Mouse (Mus musculus): ENCODE measurements around the gene Vmn1r222. TPM values are rescaled to one million over a fixed set of nuclear protein-coding genes. Genes with fewer than 3 reads are reported as not detected.
A peak's percentile ranks its signal among the peaks of the same experiment; 100 is the strongest.
"Not testable (repeated sequence)": the region's sequence is repeated elsewhere in the genome, so short reads cannot be mapped to it uniquely, and the experiment has no call there.

The Vmn1r222 gene
- polyA plus RNA-seq (2012; rRNA removed): not detected in 2 replicates
- not detected in 2 replicates for polyA plus RNA-seq (2014; fragmentation: Nextera tagmentation; extraction: Ambion mirVana)

GRCm38 (mm10) chr13:23235847-23236246, at the start of gene Vmn1r222:
Gene Vmn1r222, minus strand, starts transcription at chr13:23235947.
- not testable (repeated sequence) for DNase-seq (ENCODE audit: low spot score); H3K4me2 ChIP-seq (replicated peaks; ENCODE audit: low read depth, low read length, severe bottlenecking); H3K4me1 ChIP-seq (ENCODE audit: control insufficient read depth, insufficient read depth, low read length); H3K27ac ChIP-seq (replicated peaks; ENCODE audit: low read depth, low read length); H3K4me3 ChIP-seq (replicated peaks; ENCODE audit: low read length); H3K36me3 ChIP-seq (ENCODE audit: control insufficient read depth, insufficient read depth, low read length); H3K9ac ChIP-seq (ENCODE audit: low read depth, low read length, severe bottlenecking); H3K27me3 ChIP-seq (ENCODE audit: control insufficient read depth, insufficient read depth, low read length); H3K9me3 ChIP-seq (ENCODE audit: control insufficient read depth, low read length); ATAC-seq (ENCODE audit: low FRiP score, low read depth)

- Histone ChIP-seq H3K27ac (replicated peaks; ENCODE audit: low read depth, low read length) (no peak overlapping the region), H3K36me3 (ENCODE audit: control insufficient read depth, insufficient read depth, low read length) (no peaks in the 10 kb centered on the region), H3K27me3 (ENCODE audit: control insufficient read depth, insufficient read depth, low read length) (no peaks in the 10 kb centered on the region), H3K4me2 (replicated peaks; ENCODE audit: low read depth, low read length, severe bottlenecking) (peak overlapping the region; percentile 76), H3K4me1 (ENCODE audit: control insufficient read depth, insufficient read depth, low read length) (0 out of 2 replicates have a peak, but pooled peaks cover 7% of the 10 kb centered on the region), H3K9me3 (ENCODE audit: control insufficient read depth, low read length) (no peaks in the 10 kb centered on the region), H3K9ac (ENCODE audit: low read depth, low read length, severe bottlenecking) (0 out of 2 replicates have a peak overlapping the region, but pooled peaks have one; percentile 40), H3K4me3 (replicated peaks; ENCODE audit: low read length) (peak overlapping the region; percentile 43)
- 4% methylated on average over 22 of the region's 22 CpGs for WGBS
- peak; percentile 82 for ATAC-seq (ENCODE audit: low FRiP score, low read depth)
- no peak for TF ChIP-seq POLR2A (IDR thresholded peaks at IDR 0.05; ENCODE audit: borderline replicate concordance, extremely low read depth, insufficient read depth, insufficient read length)
- DNase-seq (ENCODE audit: low spot score): peak; percentile 58
Observed at GRCm38 (mm10) chr13:23285191-23285920, 49.6 kb upstream of the Vmn1r222 start.

- Histone ChIP-seq H3K4me1 (ENCODE audit: control insufficient read depth, insufficient read depth, low read length) (no peaks in the 10 kb centered on the region), H3K9me3 (ENCODE audit: control insufficient read depth, low read length) (no peaks in the 10 kb centered on the region), H3K4me2 (replicated peaks; ENCODE audit: low read depth, low read length, severe bottlenecking) (no peak overlapping the region), H3K27me3 (ENCODE audit: control insufficient read depth, insufficient read depth, low read length) (no peaks in the 10 kb centered on the region), H3K36me3 (ENCODE audit: control insufficient read depth, insufficient read depth, low read length) (no peaks in the 10 kb centered on the region), H3K9ac (ENCODE audit: low read depth, low read length, severe bottlenecking) (no peak overlapping the region), H3K4me3 (replicated peaks; ENCODE audit: low read length) (no peak overlapping the region), H3K27ac (replicated peaks; ENCODE audit: low read depth, low read length) (no peak overlapping the region)
- no peak for ATAC-seq (ENCODE audit: low FRiP score, low read depth)
- TF ChIP-seq POLR2A (IDR thresholded peaks at IDR 0.05; ENCODE audit: borderline replicate concordance, extremely low read depth, insufficient read depth, insufficient read length): no peak
- DNase-seq (ENCODE audit: low spot score): no peak
- WGBS: 85% methylated on average over 3 of the region's 3 CpGs
Observed at GRCm38 (mm10) chr13:23279992-23280391, 44.2 kb upstream of the Vmn1r222 start.

- ATAC-seq (ENCODE audit: low FRiP score, low read depth): no peak
Observed at GRCm38 (mm10) chr13:23279576-23279975, 43.8 kb upstream of the Vmn1r222 start.

GRCm38 (mm10) chr13:23270321-23271101, 34.8 kb upstream of the Vmn1r222 start:
- Histone ChIP-seq H3K9me3 (ENCODE audit: control insufficient read depth, low read length) (no peaks in the 10 kb centered on the region), H3K4me1 (ENCODE audit: control insufficient read depth, insufficient read depth, low read length) (no peaks in the 10 kb centered on the region), H3K27me3 (ENCODE audit: control insufficient read depth, insufficient read depth, low read length) (no peaks in the 10 kb centered on the region), H3K4me3 (replicated peaks; ENCODE audit: low read length) (peak overlapping the region; percentile 23), H3K9ac (ENCODE audit: low read depth, low read length, severe bottlenecking) (no peak overlapping the region; the same call in 1 of the 2 replicates), H3K4me2 (replicated peaks; ENCODE audit: low read depth, low read length, severe bottlenecking) (peak overlapping the region; percentile 35), H3K27ac (replicated peaks; ENCODE audit: low read depth, low read length) (no peak overlapping the region), H3K36me3 (ENCODE audit: control insufficient read depth, insufficient read depth, low read length) (no peaks in the 10 kb centered on the region)
- no peak for TF ChIP-seq POLR2A (IDR thresholded peaks at IDR 0.05; ENCODE audit: borderline replicate concordance, extremely low read depth, insufficient read depth, insufficient read length)
- peak; percentile 23 for DNase-seq (ENCODE audit: low spot score)
- peak; percentile 62 for ATAC-seq (ENCODE audit: low FRiP score, low read depth)
- 5% methylated on average over 34 of the region's 34 CpGs for WGBS

More at GRCm38 (mm10) chr13:23279576-23279975, 43.8 kb upstream of the Vmn1r222 start:
- no peaks in the 10 kb centered on the region for H3K36me3 ChIP-seq (ENCODE audit: control insufficient read depth, insufficient read depth, low read length)
- no peak overlapping the region for H3K27ac ChIP-seq (replicated peaks; ENCODE audit: low read depth, low read length)
- no peaks in the 10 kb centered on the region for H3K27me3 ChIP-seq (ENCODE audit: control insufficient read depth, insufficient read depth, low read length)
- no peak overlapping the region for H3K4me2 ChIP-seq (replicated peaks; ENCODE audit: low read depth, low read length, severe bottlenecking)
- no peak for DNase-seq (ENCODE audit: low spot score)
- H3K9me3 ChIP-seq (ENCODE audit: control insufficient read depth, low read length): no peaks in the 10 kb centered on the region
- TF ChIP-seq POLR2A (IDR thresholded peaks at IDR 0.05; ENCODE audit: borderline replicate concordance, extremely low read depth, insufficient read depth, insufficient read length): no peak
- no peak overlapping the region for H3K4me3 ChIP-seq (replicated peaks; ENCODE audit: low read length)
- no peaks in the 10 kb centered on the region for H3K4me1 ChIP-seq (ENCODE audit: control insufficient read depth, insufficient read depth, low read length)
- WGBS: 86% methylated on average over 4 of the region's 4 CpGs
- no peak overlapping the region for H3K9ac ChIP-seq (ENCODE audit: low read depth, low read length, severe bottlenecking)
